Mouse (Mus musculus): ENCODE measurements around the gene Nat8f4.
"Not testable (repeated sequence)": the region's sequence is repeated elsewhere in the genome, so short reads cannot be mapped to it uniquely, and the experiment has no call there.

Nat8f4 gene

GRCm38 (mm10) chr6:85904642-85905061 lies at the start of gene Nat8f4:
Gene Nat8f4 (minus strand): TSS chr6:85904884.
- DNase-seq (ENCODE audit: low spot score) = peak; percentile 41

GRCm38 (mm10) chr6:85948549-85948948 lies 43.9 kb upstream of the Nat8f4 start:
- DNase-seq (ENCODE audit: low spot score) = no peak

- DNase-seq (ENCODE audit: low spot score) = no peak
These were observed 37.8 kb upstream of the Nat8f4 start for GRCm38 (mm10) chr6:85942469-85942868.

- no peak for DNase-seq (ENCODE audit: low spot score)
These were observed 34.0 kb upstream of the Nat8f4 start for GRCm38 (mm10) chr6:85938701-85939100.

GRCm38 (mm10) chr6:85936508-85937465 lies 32.1 kb upstream of the Nat8f4 start:
- DNase-seq (ENCODE audit: low spot score) = peak; percentile 49

GRCm38 (mm10) chr6:85935646-85936045 lies 31.0 kb upstream of the Nat8f4 start:
- no peak for DNase-seq (ENCODE audit: low spot score)

- DNase-seq (ENCODE audit: low spot score) = no peak
These were observed 29.4 kb upstream of the Nat8f4 start for GRCm38 (mm10) chr6:85934047-85934446.

- DNase-seq (ENCODE audit: low spot score) = no peak
These were observed 24.6 kb upstream of the Nat8f4 start for GRCm38 (mm10) chr6:85929312-85929711.

GRCm38 (mm10) chr6:85927476-85928464 lies 23.1 kb upstream of the Nat8f4 start:
- no peak for DNase-seq (ENCODE audit: low spot score)

- DNase-seq (ENCODE audit: low spot score) = no peak
These were observed 22.0 kb upstream of the Nat8f4 start for GRCm38 (mm10) chr6:85926709-85927108.

- DNase-seq (ENCODE audit: low spot score) = no peak
These were observed 19.0 kb upstream of the Nat8f4 start for GRCm38 (mm10) chr6:85923643-85924042.

GRCm38 (mm10) chr6:85919401-85919800 lies 14.7 kb upstream of the Nat8f4 start:
- no peak for DNase-seq (ENCODE audit: low spot score)

GRCm38 (mm10) chr6:85918341-85918740 lies 13.7 kb upstream of the Nat8f4 start:
- DNase-seq (ENCODE audit: low spot score) = not testable (repeated sequence)

- no peak for DNase-seq (ENCODE audit: low spot score)
These were observed 11.9 kb upstream of the Nat8f4 start for GRCm38 (mm10) chr6:85916596-85916995.

GRCm38 (mm10) chr6:85915539-85916513 lies 11.1 kb upstream of the Nat8f4 start, which contains the start of gene Nat8f1:
Gene Nat8f1 (minus strand): TSS chr6:85915687.
- DNase-seq (ENCODE audit: low spot score) = not testable (repeated sequence)

- no peak for DNase-seq (ENCODE audit: low spot score)
These were observed 10.5 kb upstream of the Nat8f4 start for GRCm38 (mm10) chr6:85915141-85915538.

- no peak for DNase-seq (ENCODE audit: low spot score)
These were observed 6.9 kb upstream of the Nat8f4 start, which contains the start of gene Tprkb for GRCm38 (mm10) chr6:85911587-85911986. Gene Tprkb (plus strand): TSS chr6:85911865.

GRCm38 (mm10) chr6:85909704-85910103 lies 5.0 kb upstream of the Nat8f4 start:
- no peak for DNase-seq (ENCODE audit: low spot score)

GRCm38 (mm10) chr6:85908341-85908740 lies 3.7 kb upstream of the Nat8f4 start:
- no peak for DNase-seq (ENCODE audit: low spot score)

- not testable (repeated sequence) for DNase-seq (ENCODE audit: low spot score)
These were observed 2.2 kb upstream of the Nat8f4 start for GRCm38 (mm10) chr6:85906911-85907351.

GRCm38 (mm10) chr6:85902303-85902702 lies 2.4 kb downstream of the Nat8f4 start:
- DNase-seq (ENCODE audit: low spot score) = no peak

All from urinary bladder, postnatal 10 days (tissue).